In genomic region chr9:107263912-107264311, GRCm38 (mm10) we compare ENCODE assay signal across 19 mouse cellular contexts. TPM values are rescaled to one million over a fixed set of nuclear protein-coding genes. Genes with fewer than 3 reads are reported as not detected.
DNase-seq lines count a peak whose midpoint lies in the region; ATAC-seq and TF ChIP-seq lines count a peak whose summit lies in the region.
"Had no signal": no experiment of that assay in that cellular context is flagged by ENCODE, and none has a peak within 500 bp of the region (broad histone marks: within the 10 kb centered on the region; RNA-seq: fewer than 3 reads in every experiment).

No protein-coding gene starts in this region.

- no peaks in the 10 kb centered on the region for H3K9me3 ChIP-seq in embryonic facial prominence, embryonic 10.5 days
- H3K9me3 ChIP-seq: embryonic facial prominence, embryonic 13.5 days; G1E; limb, embryonic 15.5 days had no signal

- no peak for TF ChIP-seq POLR2A in myocyte (IDR thresholded peaks at IDR 0.05; ENCODE audit: insufficient read length, low read depth)

- H3K27me3 ChIP-seq in Patski (no peaks in the 10 kb centered on the region), myocyte (ENCODE audit: control insufficient read depth, insufficient read depth, insufficient read length) (no peaks in the 10 kb centered on the region)
- H3K27me3 ChIP-seq in embryonic facial prominence, embryonic 10.5 days (replicated peaks; ENCODE audit: low read depth, poor library complexity, severe bottlenecking) = no peaks in the 10 kb centered on the region
- H3K27me3 ChIP-seq: embryonic facial prominence, embryonic 13.5 days; limb, embryonic 15.5 days had no signal

- POLR2A ChIA-PET in Patski (lab: Charles Lee) = interaction anchor here (1.0 kb wide), 1 partner anchor 15 kb away, joined by 3 read pairs; no protein-coding TSS in a partner anchor

- no peaks in the 10 kb centered on the region for H3K36me3 ChIP-seq in myocyte (ENCODE audit: control insufficient read depth, insufficient read depth)
- no peaks in the 10 kb centered on the region for H3K36me3 ChIP-seq in embryonic facial prominence, embryonic 10.5 days (replicated peaks)
- H3K36me3 ChIP-seq: embryonic facial prominence, embryonic 13.5 days; limb, embryonic 15.5 days had no signal

- no peak overlapping the region for H3K27ac ChIP-seq in embryonic facial prominence, embryonic 10.5 days (replicated peaks)
- H3K27ac ChIP-seq: embryonic facial prominence, embryonic 13.5 days; hindbrain, embryonic 14.5 days; limb, embryonic 15.5 days; stomach, postnatal 0 days had no signal

- no peak for TF ChIP-seq CTCF in Patski (IDR thresholded peaks at IDR 0.05)

- H3ac ChIP-seq in myocyte (ENCODE audit: control insufficient read depth, insufficient read length) = no peak overlapping the region

- CTCF ChIA-PET in Patski (lab: Charles Lee) = interaction anchor here (1.0 kb wide), 1 partner anchor 14 kb away, joined by 3 read pairs; no protein-coding TSS in a partner anchor

- WGBS in embryonic facial prominence, embryonic 10.5 days = 92% methylated on average over 5 of the region's 5 CpGs

- H3K79me2 ChIP-seq in myocyte (ENCODE audit: control insufficient read depth, insufficient read depth) = no peaks in the 10 kb centered on the region

- peak; percentile 70 for ATAC-seq in Patski
- no peak for ATAC-seq in activated CD4-positive, CD25-positive, alpha-beta regulatory T cell, adult 4 months
- ATAC-seq: intestine, postnatal 0 days had no signal

- no peak overlapping the region for H3K4me2 ChIP-seq in myocyte (ENCODE audit: low read depth)
- H3K4me2 ChIP-seq: embryonic facial prominence, embryonic 13.5 days; hindbrain, embryonic 14.5 days; limb, embryonic 15.5 days; lung, embryonic 14.5 days; midbrain, embryonic 11.5 days had no signal

- in situ Hi-C loops in Patski (cut with MboI; ENCODE audit: low pct_unique_long_range_greater_than_20kb) = no loop called here

- H3K4me1 ChIP-seq in embryonic facial prominence, embryonic 10.5 days = peaks cover 8% of the 10 kb centered on the region; the same call in 1 of the 2 replicates
- H3K4me1 ChIP-seq: embryonic facial prominence, embryonic 13.5 days had no signal

- H3K4me3 ChIP-seq in myocyte = no peak overlapping the region
- no peak overlapping the region for H3K4me3 ChIP-seq in embryonic facial prominence, embryonic 10.5 days
- H3K4me3 ChIP-seq: embryonic facial prominence, embryonic 13.5 days; limb, embryonic 15.5 days had no signal

- DNase-seq in lung, adult 18-20 months = peak; percentile 45 to 62
- no peak for DNase-seq in lung, postnatal 10 days
- DNase-seq in Patski (ENCODE audit: low read depth, low spot score) = peak; percentile 78
- DNase-seq in adrenal gland, postnatal 36 days = peak; percentile 77 to 88
- no peak for DNase-seq in thymus, postnatal 4 days
- no peak for DNase-seq in embryonic facial prominence, embryonic 10.5 days (ENCODE audit: low spot score)
- DNase-seq: cerebellum, postnatal 25 days; heart, postnatal 14 days; kidney, postnatal 10 days; lung, embryonic 14.5 days had no signal

TF ChIP-seq in myocyte, 11 proteins besides CTCF, POLR2A, EP300 and RAD21:
- TF ChIP-seq CEBPB (IDR thresholded peaks at IDR 0.05; ENCODE audit: insufficient read depth, poor library complexity, severe bottlenecking) (peak; percentile 91), TCF3 (IDR thresholded peaks at IDR 0.05; ENCODE audit: insufficient read length, low read depth) (no peak)

RNA-seq across cellular contexts. Expression of gene Mapkapk3, which starts 25.8 kb away (rescaled TPM):
- polyA plus RNA-seq in Patski (2021) = 14.5 TPM
- 10 to 100 TPM; 53.7 to 54.3 TPM for total RNA-seq in adrenal gland, postnatal 36 days (2021)
- 3.9 TPM for polyA plus RNA-seq in myocyte (2012; fragmentation: generic; extraction: Trizol)
- 10 to 100 TPM; 57.5 to 62.0 TPM for polyA plus RNA-seq in activated CD4-positive, CD25-positive, alpha-beta regulatory T cell, adult 4 months (2017; shearing (Covaris generic))
- 4.9 and 5.1 TPM in 2 replicates for polyA plus RNA-seq in embryonic facial prominence, embryonic 10.5 days (2016; fragmentation: Nextera tagmentation; extraction: Ambion mirVana)

RNA-seq across cellular contexts. Expression of gene Cish, which starts 31.9 kb away (rescaled TPM):
- polyA plus RNA-seq in Patski (2021) (119 TPM), myocyte (2012; fragmentation: generic; extraction: Trizol) (0.64 TPM)
- total RNA-seq in adrenal gland, postnatal 36 days (2021) = 10 to 100 TPM; 31.7 to 31.8 TPM
- 100 to 1,000 TPM; 116 to 135 TPM for polyA plus RNA-seq in activated CD4-positive, CD25-positive, alpha-beta regulatory T cell, adult 4 months (2017; shearing (Covaris generic))
- 6.7 and 7.2 TPM in 2 replicates for polyA plus RNA-seq in embryonic facial prominence, embryonic 10.5 days (2016; fragmentation: Nextera tagmentation; extraction: Ambion mirVana)

RNA-seq across cellular contexts. Expression of gene Dock3, which starts 32.2 kb away (rescaled TPM):
- polyA plus RNA-seq in Patski (2021) (0.19 TPM), myocyte (2012; fragmentation: generic; extraction: Trizol) (0.40 TPM)
- 1 to 10 TPM; 4.3 to 4.6 TPM for total RNA-seq in adrenal gland, postnatal 36 days (2021)
- polyA plus RNA-seq in activated CD4-positive, CD25-positive, alpha-beta regulatory T cell, adult 4 months (2017; shearing (Covaris generic)) = under 1 TPM in 1 of 2 experiments, not detected in 1; 0.24 TPM
- 1.3 and 1.7 TPM in 2 replicates for polyA plus RNA-seq in embryonic facial prominence, embryonic 10.5 days (2016; fragmentation: Nextera tagmentation; extraction: Ambion mirVana)
- polyA plus RNA-seq: G1E had no signal

Comparison
In these comparisons a context has a peak if more than half of its experiments do, and no peak if none do; other contexts are left out.
1. DNase-seq: peak in lung, adult 18-20 months (2 of 2), Patski (single experiment) and adrenal gland, postnatal 36 days (2 of 2); none in lung, postnatal 10 days (single experiment), thymus, postnatal 4 days (single experiment) and embryonic facial prominence, embryonic 10.5 days (single experiment).
2. RNA of gene Cish, which starts 31.9 kb away (polyA plus RNA-seq): 116 to 135 TPM in activated CD4-positive, CD25-positive, alpha-beta regulatory T cell, adult 4 months and 119 TPM in Patski (single experiment); 6.7 to 7.2 TPM in embryonic facial prominence, embryonic 10.5 days and 0.64 TPM in myocyte (single experiment); every median in the first group is over 10 times any median in the second.